Mouse (Mus musculus) hindbrain, embryonic 10.5 days (tissue): Measurements from ENCODE around the gene Smco2. TPM values are rescaled to one million over a fixed set of nuclear protein-coding genes. Genes with fewer than 3 reads are reported as not detected.

Source experiments
- DNase-seq: peaks from one replicate; pipeline ENCODE4 v3.0.0-alpha.2; 2017; ENCODE audit warnings: low spot score
- H3K27ac ChIP-seq: fragments of 300-500 bp; sonication (generic); 2 replicates; pipeline ENCODE4 v1.5.1; 2016; ENCODE audit warnings: mild to moderate bottlenecking, moderate library complexity
- H3K27me3 ChIP-seq: fragments of 300-500 bp; sonication (generic); 2 replicates; pipeline ENCODE4 v1.6.1; 2016; ENCODE audit warnings: mild to moderate bottlenecking; ENCODE audit not compliant: poor library complexity, insufficient read depth, severe bottlenecking
- H3K36me3 ChIP-seq: fragments of 300-500 bp; sonication (generic); 2 replicates; pipeline ENCODE4 v1.6.1; 2016; ENCODE audit warnings: mild to moderate bottlenecking, moderate library complexity
- H3K4me1 ChIP-seq: fragments of 300-500 bp; sonication (generic); replicated peaks from 2 replicates; pipeline ENCODE4 v1.6.1; 2016; ENCODE audit warnings: mild to moderate bottlenecking
- H3K4me3 ChIP-seq: fragments of 300-500 bp; sonication (generic); 2 replicates; pipeline ENCODE4 v1.5.1; 2016; ENCODE audit warnings: mild to moderate bottlenecking, moderate library complexity
- H3K9me3 ChIP-seq: fragments of 300-500 bp; sonication (generic); 2 replicates; pipeline ENCODE4 v1.6.1; 2016; ENCODE audit warnings: mild to moderate bottlenecking, moderate library complexity
- WGBS: fragments of 180-500 bp; shearing (Covaris S2); methylation state at CpG from one replicate; pipeline ENCODE4 v1.1.7; 2016; 5-methylcytosine and 5-hydroxymethylcytosine counted together
- polyA plus RNA-seq: library from polyadenylated mRNA; unstranded; fragments of >200 nt; fragmentation: Nextera tagmentation; extraction: Ambion mirVana; gene quantifications from 2 replicates; pipeline ENCODE4 v1.2.1, GENCODE M21; 2016

Smco2 gene
- polyA plus RNA-seq, 1 experiment from 2014 or later = not detected

DNA sequence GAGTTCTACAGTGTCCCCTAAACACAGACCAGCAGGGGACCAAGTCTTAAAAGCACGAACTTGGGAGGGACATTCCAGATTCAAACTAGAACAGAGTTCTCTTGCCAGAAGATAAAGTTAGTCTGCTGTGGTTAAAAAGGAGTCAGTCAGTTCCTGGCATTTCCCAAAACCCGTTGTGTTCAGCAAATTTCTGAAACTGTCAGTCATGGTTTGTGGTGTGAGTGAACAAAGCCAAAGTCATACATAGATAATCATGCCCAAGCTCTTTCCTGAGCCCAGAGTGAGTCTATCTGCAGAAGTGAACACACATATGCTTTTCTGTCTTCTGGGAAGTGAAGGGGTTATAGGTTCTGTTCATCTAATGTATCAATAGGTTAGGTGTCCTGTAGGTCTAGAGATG, 58.9 kb downstream of the Smco2 start:
- Histone ChIP-seq H3K9me3 (no peaks in the 10 kb centered on the region), H3K27me3 (no peaks in the 10 kb centered on the region), H3K36me3 (no peaks in the 10 kb centered on the region), H3K4me3 (no peak overlapping the region), H3K4me1 (peaks cover 23% of the 10 kb centered on the region), H3K27ac (no peak overlapping the region)
- WGBS = 77% methylated on average over 2 of the region's 2 CpGs
- no peak for DNase-seq

DNA sequence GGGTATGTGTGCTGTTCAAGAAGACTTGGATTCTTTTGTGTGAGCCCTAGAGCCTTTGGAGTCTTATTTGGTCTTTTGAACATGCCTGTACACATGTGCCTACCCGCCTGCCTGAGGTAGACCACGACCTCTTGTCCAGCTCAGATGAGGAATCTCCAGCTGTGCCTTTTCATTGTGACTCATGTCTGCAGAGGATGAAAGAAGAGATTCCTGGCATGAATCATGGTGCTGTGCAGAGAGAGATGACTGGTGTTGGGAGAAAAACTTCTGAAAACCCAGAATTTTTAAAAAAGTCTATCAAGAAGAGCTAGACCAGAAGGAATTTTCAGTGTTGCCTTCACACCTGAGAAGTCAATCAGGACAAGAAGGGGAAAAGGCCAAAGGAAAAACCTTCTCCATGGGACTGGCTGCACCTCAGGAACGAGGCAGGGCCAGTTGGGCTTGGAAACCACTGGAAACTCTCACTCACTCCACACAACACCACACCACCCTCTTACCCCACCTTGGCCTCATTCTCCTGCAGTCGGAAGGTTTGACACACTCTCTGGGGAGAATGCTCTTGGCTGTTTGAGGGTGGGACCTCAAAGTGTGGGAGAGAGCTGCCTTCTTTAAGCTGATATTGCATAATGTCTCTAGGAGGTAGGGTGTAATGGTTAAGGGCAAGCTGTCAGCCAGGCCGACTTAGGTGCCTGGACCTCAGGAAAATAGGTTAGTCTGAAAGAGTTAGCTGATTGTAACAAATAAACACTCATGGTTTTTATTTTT, 60.0 kb downstream of the Smco2 start:
- no peaks in the 10 kb centered on the region for H3K9me3 ChIP-seq
- no peak for DNase-seq
- no peak overlapping the region for H3K27ac ChIP-seq
- H3K27me3 ChIP-seq = no peaks in the 10 kb centered on the region
- peaks cover 26% of the 10 kb centered on the region for H3K4me1 ChIP-seq
- H3K36me3 ChIP-seq = no peaks in the 10 kb centered on the region
- WGBS = 86% methylated on average over 5 of the region's 5 CpGs
- H3K4me3 ChIP-seq = no peak overlapping the region

DNA sequence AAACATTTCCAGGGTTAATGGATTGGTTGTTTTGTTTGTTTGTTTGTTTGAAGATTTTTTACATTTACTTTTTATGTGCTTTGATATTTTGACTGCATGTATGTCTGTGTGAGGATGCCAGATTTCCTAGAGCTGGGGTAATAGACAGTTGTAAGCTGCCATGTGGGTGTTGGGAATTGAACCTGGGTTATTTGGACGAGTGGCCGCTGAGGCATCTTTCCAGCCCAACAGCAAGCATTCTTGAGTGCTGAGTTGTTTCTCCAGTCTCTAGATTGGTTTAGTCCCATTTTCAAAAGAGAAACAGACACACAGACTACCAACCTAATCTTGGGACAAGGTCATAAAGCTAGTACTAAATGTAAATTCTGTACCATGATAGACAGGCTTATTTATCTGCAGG, 60.9 kb downstream of the Smco2 start:
- 88% methylated on average over 2 of the region's 2 CpGs for WGBS

DNA sequence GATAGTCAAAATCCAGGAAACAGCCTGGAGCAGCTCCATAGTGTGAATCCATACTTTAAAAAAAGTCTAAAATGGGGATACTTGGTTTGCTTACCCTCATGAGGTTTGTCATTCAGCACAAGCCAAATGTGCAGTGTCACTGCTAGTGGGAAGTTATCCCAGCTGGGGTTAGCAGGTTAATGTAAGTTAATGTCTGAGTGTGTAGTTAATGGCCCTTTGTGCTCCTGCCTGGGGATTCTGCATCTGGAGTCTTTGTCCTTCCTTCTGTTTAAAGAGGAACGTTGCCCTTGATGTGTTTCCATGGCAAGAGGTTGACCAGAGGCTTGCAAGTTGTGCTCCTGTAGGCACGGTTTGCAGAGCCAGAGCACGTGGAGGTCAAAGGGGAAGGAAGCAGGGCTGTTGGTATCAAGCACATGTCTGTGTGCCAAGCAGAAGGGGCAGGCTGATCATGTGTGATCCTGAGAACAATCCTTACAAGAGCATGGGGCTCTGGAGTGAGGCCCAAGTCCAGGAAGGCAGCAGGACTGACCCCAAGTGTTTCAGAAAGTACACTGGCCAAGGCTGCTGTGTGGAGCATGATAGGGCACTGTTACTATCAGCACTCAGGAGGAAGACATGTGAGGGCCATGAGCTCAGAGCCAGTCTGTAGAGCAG, 63.1 kb downstream of the Smco2 start:
- Histone ChIP-seq H3K36me3 (no peaks in the 10 kb centered on the region), H3K9me3 (no peaks in the 10 kb centered on the region), H3K4me3 (no peak overlapping the region), H3K27ac (peak overlapping the region; percentile 54), H3K4me1 (peaks cover 26% of the 10 kb centered on the region), H3K27me3 (no peaks in the 10 kb centered on the region)
- 16% methylated on average over 3 of the region's 3 CpGs for WGBS
- DNase-seq = no peak

More for the DNA sequence above, 60.9 kb downstream of the Smco2 start:
- H3K4me3 ChIP-seq = no peak overlapping the region
- H3K36me3 ChIP-seq = no peaks in the 10 kb centered on the region
- no peaks in the 10 kb centered on the region for H3K27me3 ChIP-seq
- peaks cover 26% of the 10 kb centered on the region for H3K4me1 ChIP-seq
- no peak overlapping the region for H3K27ac ChIP-seq
- no peaks in the 10 kb centered on the region for H3K9me3 ChIP-seq
- DNase-seq = no peak

DNA sequence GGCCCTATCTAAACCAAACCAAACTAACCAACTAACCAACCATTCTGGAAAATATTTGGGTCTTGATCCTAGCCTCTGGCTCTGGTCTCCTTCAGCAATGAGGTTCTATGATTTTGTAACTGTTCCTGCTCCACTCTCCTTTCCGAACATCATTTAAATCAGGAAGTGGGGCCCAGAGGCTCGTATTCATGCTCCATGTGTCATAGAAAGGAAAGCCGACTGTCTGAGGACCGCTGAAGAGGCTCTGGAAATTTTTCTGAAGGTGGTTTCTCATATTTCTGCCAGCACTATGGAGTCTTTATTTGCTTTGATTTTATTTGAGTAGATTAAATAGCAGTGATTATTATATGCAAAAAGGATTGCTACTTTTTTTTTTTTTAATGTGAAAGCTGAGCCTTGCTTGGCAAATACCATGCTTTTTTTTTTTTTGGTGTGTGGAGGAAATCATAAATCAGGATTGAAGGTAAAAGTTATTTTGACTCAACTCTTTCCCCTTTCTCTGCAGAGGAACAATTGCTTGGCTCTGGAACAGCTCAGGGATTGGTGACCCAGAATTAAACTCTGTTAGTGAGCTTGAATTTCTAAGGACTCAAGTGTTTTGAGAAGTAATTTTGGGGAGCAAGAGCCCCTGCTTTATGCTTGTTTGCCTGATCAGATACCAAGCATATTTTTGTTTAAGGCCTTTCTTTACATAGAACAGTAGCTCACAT, 63.7 kb downstream of the Smco2 start:
- WGBS = 72% methylated on average over 4 of the region's 4 CpGs
- Histone ChIP-seq H3K36me3 (peaks cover 5% of the 10 kb centered on the region), H3K27ac (peak overlapping the region; percentile 54; the same call in 1 of the 2 replicates), H3K27me3 (no peaks in the 10 kb centered on the region), H3K4me1 (peaks cover 26% of the 10 kb centered on the region), H3K4me3 (no peak overlapping the region), H3K9me3 (no peaks in the 10 kb centered on the region)
- DNase-seq = no peak

DNA sequence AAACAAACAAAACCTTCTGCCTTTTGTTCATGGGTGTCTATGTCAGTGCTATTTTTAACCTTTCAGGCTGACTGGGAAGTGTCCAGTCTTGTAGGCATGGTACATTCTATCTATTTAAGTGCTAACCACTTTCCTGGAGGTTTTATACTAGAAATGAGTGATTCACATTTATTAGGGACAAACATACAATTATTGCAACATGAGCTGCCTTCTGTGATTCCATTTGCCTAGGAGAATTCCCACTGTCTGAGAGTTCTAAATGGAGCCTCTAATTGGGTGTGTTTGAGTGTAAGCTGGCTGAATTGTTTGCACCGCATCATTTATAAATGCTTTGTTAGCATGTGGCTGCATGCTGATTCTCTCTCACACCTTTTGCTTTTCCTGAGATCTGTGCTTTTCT, 65.9 kb downstream of the Smco2 start:
- WGBS = 94% methylated on average over 1 of the region's 1 CpGs
- Histone ChIP-seq H3K36me3 (peaks cover 5% of the 10 kb centered on the region), H3K27me3 (no peaks in the 10 kb centered on the region), H3K4me1 (peaks cover 26% of the 10 kb centered on the region), H3K4me3 (no peak overlapping the region), H3K9me3 (no peaks in the 10 kb centered on the region), H3K27ac (no peak overlapping the region)
- no peak for DNase-seq

DNA sequence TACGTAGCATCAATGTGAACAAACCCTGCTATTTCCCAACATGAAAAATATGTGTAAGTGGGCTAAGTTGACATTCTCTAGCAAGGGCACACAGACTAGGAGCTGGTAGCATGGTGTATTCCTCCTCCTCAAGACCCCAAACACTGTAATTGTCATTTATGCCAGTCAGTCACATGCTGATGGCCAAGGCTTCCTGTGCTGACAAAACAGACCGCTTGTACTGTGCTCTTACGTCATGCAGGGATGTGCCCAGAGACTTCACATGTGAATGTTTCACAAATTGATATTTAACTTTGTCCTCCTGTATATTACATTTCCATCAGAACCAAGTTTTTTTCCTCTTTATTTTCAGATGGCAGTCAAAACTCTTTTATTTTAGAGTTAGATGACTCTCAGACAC, 67.5 kb downstream of the Smco2 start:
- 92% methylated on average over 3 of the region's 3 CpGs for WGBS

DNA sequence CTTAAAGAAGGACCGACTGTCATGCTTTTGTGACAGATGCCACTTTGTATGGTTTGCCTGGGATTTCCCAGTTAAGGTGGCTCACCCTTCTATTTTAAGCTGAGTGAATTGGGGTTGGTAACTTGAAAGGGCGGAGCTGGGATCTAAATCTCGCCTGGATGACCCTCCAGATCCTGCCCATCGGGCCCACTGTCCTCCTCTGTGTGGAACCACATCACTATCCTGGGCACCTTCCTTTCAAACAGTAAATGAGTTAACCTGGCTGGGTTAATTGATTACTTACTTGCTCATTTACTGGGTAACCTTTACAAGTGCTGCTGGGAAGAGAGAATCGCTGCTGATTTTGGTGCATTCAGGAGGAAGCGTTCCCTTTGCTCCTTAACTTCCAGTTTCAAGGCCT, 68.4 kb downstream of the Smco2 start:
- no peak overlapping the region for H3K27ac ChIP-seq
- WGBS = 87% methylated on average over 6 of the region's 6 CpGs
- H3K4me3 ChIP-seq = no peak overlapping the region
- no peaks in the 10 kb centered on the region for H3K9me3 ChIP-seq
- H3K4me1 ChIP-seq = peaks cover 5% of the 10 kb centered on the region
- no peaks in the 10 kb centered on the region for H3K27me3 ChIP-seq
- peaks cover 5% of the 10 kb centered on the region for H3K36me3 ChIP-seq
- DNase-seq = no peak

More for the DNA sequence above, 67.5 kb downstream of the Smco2 start:
- Histone ChIP-seq H3K9me3 (no peaks in the 10 kb centered on the region), H3K27ac (no peak overlapping the region), H3K4me3 (no peak overlapping the region), H3K4me1 (peaks cover 14% of the 10 kb centered on the region), H3K27me3 (no peaks in the 10 kb centered on the region), H3K36me3 (peaks cover 5% of the 10 kb centered on the region)
- DNase-seq = no peak

Other genes with a start within 250 kb of the Smco2 start
- gene Med21, start 207.6 kb upstream of the Smco2 start, polyA plus RNA-seq = 132 and 133 TPM in 2 replicates
- gene Tm7sf3, start 207.3 kb upstream of the Smco2 start, polyA plus RNA-seq = 23.0 and 25.7 TPM in 2 replicates
- gene Stk38l, start 125.1 kb upstream of the Smco2 start, polyA plus RNA-seq = 18.0 and 23.0 TPM in 2 replicates
- gene Arntl2, start 54.0 kb upstream of the Smco2 start, polyA plus RNA-seq = 1.5 and 2.1 TPM in 2 replicates
- gene Ppfibp1, start 38.4 kb downstream of the Smco2 start, polyA plus RNA-seq = 26.8 and 34.0 TPM in 2 replicates
- gene 1700034J05Rik, start 104.3 kb downstream of the Smco2 start, polyA plus RNA-seq = 0.14 and 0.32 TPM in 2 replicates
- gene Rep15, start 182.5 kb downstream of the Smco2 start, polyA plus RNA-seq = 0.50 and 0.97 TPM in 2 replicates
- gene Mrps35, start 192.7 kb downstream of the Smco2 start, polyA plus RNA-seq = 104 and 106 TPM in 2 replicates
- 0.63 and 1.00 TPM in 2 replicates for gene Mansc4, start 236.9 kb downstream of the Smco2 start, polyA plus RNA-seq
- 6.5 and 7.1 TPM in 2 replicates for gene Klhl42, start 241.3 kb downstream of the Smco2 start, polyA plus RNA-seq